Mouse (Mus musculus): ENCODE results near the gene Tuba8.

DNA sequence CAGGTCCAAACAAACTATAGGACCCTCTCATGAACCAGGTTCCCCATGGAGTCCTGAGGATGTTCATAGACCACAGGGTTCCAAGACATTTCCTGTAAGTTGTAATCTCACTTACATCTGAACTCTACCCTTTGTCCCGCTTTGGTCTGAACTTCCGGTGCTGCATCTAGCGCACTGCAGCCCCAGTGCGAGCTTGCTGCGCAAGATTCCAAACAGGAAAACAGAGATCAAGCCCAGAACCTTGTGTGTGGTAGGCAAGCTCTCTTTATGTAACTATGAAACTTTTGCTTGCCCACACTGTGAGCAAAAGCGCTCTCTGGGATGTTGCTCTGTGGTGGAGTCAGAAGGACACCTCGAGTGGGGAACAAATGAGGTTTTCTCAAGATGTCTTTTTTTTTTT lies 7.5 kb downstream of the Tuba8 start:
- TF ChIP-seq POLR2A (IDR thresholded peaks at IDR 0.05; ENCODE audit: extremely low read depth, insufficient read depth, low read length): no peak
- TF ChIP-seq CTCF (IDR thresholded peaks at IDR 0.05; ENCODE audit: extremely low read depth, insufficient read depth, low read length): no peak

Data from cortical plate, adult 2 months (tissue).